Mouse (Mus musculus) testis, adult 2 months (tissue): Measurements from ENCODE around the gene Calr4. TPM values are rescaled to one million over a fixed set of nuclear protein-coding genes. Genes with fewer than 3 reads are reported as not detected.

Experiments used
- H3K27ac ChIP-seq: fragments of 200-500 bp; 2 replicates; pipeline ENCODE4 v1.5.1; 2012; ENCODE audit warnings: low read depth, low read length; ENCODE audit not compliant: control insufficient read depth, insufficient read depth
- H3K27me3 ChIP-seq: fragments of 200-500 bp; 2 replicates; pipeline ENCODE4 v1.6.1; 2012; ENCODE audit warnings: mild to moderate bottlenecking, low read length, moderate library complexity; ENCODE audit not compliant: control insufficient read depth, insufficient read depth
- H3K36me3 ChIP-seq: fragments of 200-500 bp; 2 replicates; pipeline ENCODE4 v1.6.1; 2012; ENCODE audit warnings: mild to moderate bottlenecking, low read length; ENCODE audit not compliant: control insufficient read depth, insufficient read depth
- H3K4me1 ChIP-seq: fragments of 200-500 bp; 2 replicates; pipeline ENCODE4 v1.6.1; 2012; ENCODE audit warnings: low read length; ENCODE audit not compliant: control insufficient read depth, insufficient read depth
- H3K4me3 ChIP-seq: fragments of 200-500 bp; 2 replicates; pipeline ENCODE4 v1.5.1; 2012; ENCODE audit warnings: low read depth, mild to moderate bottlenecking, low read length, moderate library complexity, mixed read lengths; ENCODE audit not compliant: control insufficient read depth
- CTCF ChIP-seq: fragments of 200-500 bp; IDR thresholded peaks from 2 replicates; pipeline ENCODE4 v1.5.1; 2012; ENCODE audit warnings: low read depth, mild to moderate bottlenecking, inconsistent platforms, low read length, moderate library complexity; ENCODE audit not compliant: control insufficient read depth, insufficient read depth, insufficient replicate concordance
- POLR2A ChIP-seq: fragments of 200-500 bp; IDR thresholded peaks from 2 replicates; pipeline ENCODE4 v1.6.1; 2012; ENCODE audit warnings: low read depth, mild to moderate bottlenecking, inconsistent platforms, low read length, moderate library complexity; ENCODE audit not compliant: control insufficient read depth
- polyA plus RNA-seq: library from polyadenylated mRNA; depleted of rRNA; stranded (reverse); fragments of >200 nt; gene quantifications from 2 replicates; pipeline ENCODE4 v1.2.3, GENCODE M21; 2012

The Calr4 gene
- polyA plus RNA-seq, 1 experiment: 2.4 TPM

GRCm38 (mm10) chr4:109251605-109252004 lies 17.3 kb downstream of the Calr4 start:
- TF ChIP-seq CTCF (peak; percentile 29; the same call in 1 of the 2 replicates), POLR2A (no peak)
- Histone ChIP-seq H3K27ac (peak overlapping the region; percentile 52), H3K4me1 (no peaks in the 10 kb centered on the region; the same call in 1 of the 2 replicates), H3K36me3 (no peaks in the 10 kb centered on the region), H3K27me3 (no peaks in the 10 kb centered on the region), H3K4me3 (no peak overlapping the region)

- TF ChIP-seq POLR2A: no peak
- no peak for TF ChIP-seq CTCF
- no peak overlapping the region for H3K27ac ChIP-seq
- no peaks in the 10 kb centered on the region for H3K27me3 ChIP-seq
- H3K4me1 ChIP-seq: no peaks in the 10 kb centered on the region; the same call in 1 of the 2 replicates
- H3K4me3 ChIP-seq: no peak overlapping the region
- no peaks in the 10 kb centered on the region for H3K36me3 ChIP-seq
Observed at GRCm38 (mm10) chr4:109252199-109252598, 17.9 kb downstream of the Calr4 start.

- H3K27me3 ChIP-seq: no peaks in the 10 kb centered on the region
- no peak overlapping the region for H3K4me3 ChIP-seq
- peak overlapping the region; percentile 54 for H3K27ac ChIP-seq
- TF ChIP-seq POLR2A (no peak), CTCF (no peak)
- no peaks in the 10 kb centered on the region for H3K36me3 ChIP-seq
- no peaks in the 10 kb centered on the region; the same call in 1 of the 2 replicates for H3K4me1 ChIP-seq
Observed at GRCm38 (mm10) chr4:109253664-109254151, 19.4 kb downstream of the Calr4 start.

DNA sequence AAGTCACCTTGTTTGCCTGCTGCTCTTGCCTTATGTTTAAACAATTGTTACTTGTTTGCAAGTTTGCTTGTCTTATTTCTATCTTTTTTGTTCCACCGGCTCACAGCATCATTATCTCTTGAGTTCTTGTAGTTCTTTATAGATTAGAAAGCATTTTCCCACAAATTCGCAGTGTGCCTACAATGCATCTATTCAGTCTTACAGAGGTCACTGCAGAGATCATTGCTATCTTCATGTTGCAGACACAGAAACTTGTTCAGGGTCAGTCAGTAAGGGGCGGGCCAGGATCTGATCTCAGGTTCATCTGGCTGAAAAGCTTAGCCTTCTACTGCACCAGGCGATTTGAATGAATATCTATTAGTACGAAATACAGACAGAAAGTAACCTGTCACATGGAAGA lies 20.2 kb downstream of the Calr4 start:
- TF ChIP-seq CTCF (no peak), POLR2A (no peak)
- H3K36me3 ChIP-seq: no peaks in the 10 kb centered on the region
- no peak overlapping the region for H3K4me3 ChIP-seq
- H3K27ac ChIP-seq: no peak overlapping the region
- no peaks in the 10 kb centered on the region for H3K27me3 ChIP-seq
- no peaks in the 10 kb centered on the region; the same call in 1 of the 2 replicates for H3K4me1 ChIP-seq

DNA sequence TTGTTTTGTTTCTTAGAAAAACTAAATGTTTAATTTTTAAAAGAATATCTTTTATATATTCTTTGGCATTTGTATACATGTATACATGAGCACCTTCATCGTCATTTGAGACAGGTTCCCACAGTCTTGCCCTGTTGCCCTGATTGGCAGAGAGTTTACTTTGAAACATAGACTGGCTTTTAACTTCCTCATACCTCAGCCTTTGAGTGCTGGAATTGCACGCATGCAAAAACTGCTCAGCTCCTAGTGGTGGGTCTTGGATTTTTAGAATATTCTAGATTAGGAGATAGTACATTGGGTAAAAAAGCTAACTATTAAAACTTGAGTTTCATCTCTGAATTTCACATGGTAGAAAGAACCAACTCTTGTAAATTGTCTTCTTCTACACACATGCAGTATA lies 21.0 kb downstream of the Calr4 start:
- no peak overlapping the region for H3K4me3 ChIP-seq
- H3K36me3 ChIP-seq: no peaks in the 10 kb centered on the region
- no peaks in the 10 kb centered on the region for H3K27me3 ChIP-seq
- no peaks in the 10 kb centered on the region; the same call in 1 of the 2 replicates for H3K4me1 ChIP-seq
- H3K27ac ChIP-seq: no peak overlapping the region
- TF ChIP-seq CTCF: no peak
- TF ChIP-seq POLR2A: no peak

- H3K27ac ChIP-seq: peak overlapping the region; percentile 75; the same call in 1 of the 2 replicates
- TF ChIP-seq POLR2A (no peak), CTCF (no peak)
- H3K4me3 ChIP-seq: no peak overlapping the region
- H3K27me3 ChIP-seq: no peaks in the 10 kb centered on the region
- no peaks in the 10 kb centered on the region; the same call in 1 of the 2 replicates for H3K4me1 ChIP-seq
- H3K36me3 ChIP-seq: no peaks in the 10 kb centered on the region
Observed at GRCm38 (mm10) chr4:109255727-109256417, 21.6 kb downstream of the Calr4 start.

DNA sequence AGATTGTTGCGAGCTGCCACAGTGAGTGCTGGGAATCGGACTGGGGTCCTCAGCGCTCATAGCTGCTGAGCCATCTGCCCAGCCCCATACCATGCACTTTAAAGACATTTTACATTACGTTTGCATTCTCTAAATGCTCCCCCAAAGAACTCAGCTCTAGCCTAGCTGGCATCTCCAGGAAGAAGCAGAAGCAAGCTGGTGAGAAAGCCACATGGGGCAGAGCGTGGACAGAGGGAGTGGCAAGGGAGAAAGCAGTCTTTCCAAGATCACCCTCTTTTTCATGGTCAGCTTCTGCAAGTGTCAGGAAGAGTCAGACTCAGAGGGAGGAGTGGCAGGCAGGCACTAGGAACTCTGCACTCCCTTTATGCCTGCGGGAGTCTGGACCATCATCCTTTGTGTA lies 22.5 kb downstream of the Calr4 start:
- no peaks in the 10 kb centered on the region for H3K36me3 ChIP-seq
- H3K4me1 ChIP-seq: no peaks in the 10 kb centered on the region; the same call in 1 of the 2 replicates
- H3K27ac ChIP-seq: peak overlapping the region; percentile 29; the same call in 1 of the 2 replicates
- no peaks in the 10 kb centered on the region for H3K27me3 ChIP-seq
- H3K4me3 ChIP-seq: no peak overlapping the region
- TF ChIP-seq POLR2A (no peak), CTCF (no peak)

GRCm38 (mm10) chr4:109257639-109258038 lies 23.4 kb downstream of the Calr4 start:
- Histone ChIP-seq H3K27me3 (no peaks in the 10 kb centered on the region), H3K4me3 (no peak overlapping the region), H3K4me1 (no peaks in the 10 kb centered on the region; the same call in 1 of the 2 replicates), H3K27ac (no peak overlapping the region), H3K36me3 (no peaks in the 10 kb centered on the region)
- TF ChIP-seq CTCF (no peak), POLR2A (no peak)
